Mouse (Mus musculus) cerebellum, postnatal 10 days (tissue): Measurements from ENCODE around the gene Vav1.
"Not testable (repeated sequence)": the region's sequence is repeated elsewhere in the genome, so short reads cannot be mapped to it uniquely, and the experiment has no call there.

Experiments used
- DNase-seq, 2 experiments: peaks; one replicate each; pipeline ENCODE4 v3.0.0; 2021; ENCODE audit warnings: mixed read lengths in 2 of 2

Vav1 gene

DNA sequence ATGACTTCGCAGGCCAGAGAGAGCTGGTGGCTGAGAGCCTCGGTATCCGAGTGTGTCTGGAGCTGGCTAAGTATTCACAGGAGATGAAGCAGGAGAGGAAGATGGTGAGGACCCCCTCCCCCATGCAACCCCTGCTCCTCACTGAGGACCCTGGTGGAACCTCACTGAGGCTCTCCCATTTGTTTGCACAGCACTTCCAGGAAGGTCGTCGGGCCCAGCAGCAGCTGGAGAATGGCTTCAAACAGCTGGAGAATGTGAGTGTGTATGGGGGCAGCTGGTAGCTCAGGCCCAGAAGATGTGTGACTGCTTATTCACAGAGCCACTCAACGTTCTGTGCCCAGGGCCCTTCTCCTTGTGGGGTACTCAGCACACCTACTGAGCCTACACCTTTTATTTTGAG, 25.6 kb upstream of the Vav1 start:
- no peak for DNase-seq

DNA sequence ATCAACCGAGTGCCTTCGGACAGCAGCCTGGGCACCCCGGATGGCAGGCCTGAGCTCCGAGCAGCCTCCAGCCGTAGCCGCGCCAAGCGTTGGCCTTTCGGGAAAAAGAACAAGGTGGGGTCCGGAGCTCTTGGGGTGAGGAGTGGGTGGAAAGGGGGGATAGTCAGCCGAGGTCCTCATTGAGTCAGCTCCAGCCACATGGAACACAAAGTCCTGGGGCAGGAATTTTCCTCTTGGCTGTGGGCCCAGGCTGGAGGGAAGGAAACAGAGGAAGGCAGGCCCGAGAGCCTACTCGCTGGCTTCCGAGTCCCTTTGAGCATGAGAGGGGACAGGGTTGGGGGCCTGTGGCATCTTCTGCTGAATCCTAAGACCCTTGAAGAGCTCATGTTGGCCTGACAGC, 23.5 kb upstream of the Vav1 start:
- DNase-seq, result no peak

DNA sequence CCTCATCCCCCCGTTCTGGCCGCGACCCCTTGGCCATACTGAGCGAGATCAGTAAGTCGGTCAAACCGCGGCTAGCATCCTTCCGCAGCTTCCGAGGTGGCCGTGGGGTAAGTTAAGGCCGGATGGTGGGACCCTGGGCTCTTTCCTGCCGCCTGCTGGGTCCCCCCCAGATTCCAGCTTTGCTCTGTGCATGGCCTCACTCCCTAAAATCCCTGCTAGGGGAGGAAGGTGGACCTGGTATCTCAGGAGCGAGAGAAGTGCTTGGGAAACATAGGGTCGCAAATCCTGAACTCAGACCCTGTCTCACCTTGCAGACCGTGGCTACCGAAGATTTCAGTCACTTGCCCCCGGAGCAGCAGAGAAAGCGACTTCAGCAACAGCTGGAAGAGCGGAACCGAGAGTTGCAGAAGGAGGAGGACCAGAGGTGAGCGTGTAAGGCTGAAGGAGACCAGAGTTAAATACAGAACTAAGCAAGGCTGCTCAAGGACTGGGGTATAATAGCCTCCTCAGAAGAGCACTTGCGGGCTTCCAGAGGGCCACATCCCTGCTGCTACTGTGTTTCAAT, 21.9 kb upstream of the Vav1 start:
- DNase-seq, result no peak

- DNase-seq, result no peak
These were observed 20.7 kb upstream of the Vav1 start for GRCm38 (mm10) chr17:57258191-57258590.

- DNase-seq, result no peak
These were observed 19.2 kb upstream of the Vav1 start for GRCm38 (mm10) chr17:57259742-57260141.

DNA sequence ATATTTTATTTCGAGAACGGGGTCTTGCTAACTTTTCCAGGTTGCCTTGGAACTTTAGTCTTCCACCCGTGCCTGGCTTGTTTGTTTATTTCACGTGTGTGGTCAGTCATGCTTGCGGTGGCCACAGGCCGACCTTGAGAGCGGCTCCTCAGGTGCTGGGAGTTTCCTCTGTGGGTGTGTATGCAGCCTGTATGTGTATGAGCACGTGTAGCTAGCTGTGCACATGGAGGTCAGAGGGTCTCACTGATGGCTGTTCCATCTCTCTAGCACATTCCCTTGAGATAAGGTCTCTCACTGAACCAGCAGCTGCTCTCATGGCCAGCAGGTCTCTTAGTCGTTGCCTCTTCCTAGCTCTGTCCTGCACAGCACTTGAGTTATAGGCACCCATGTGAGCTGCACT, 18.5 kb upstream of the Vav1 start:
- no peak for DNase-seq

DNA sequence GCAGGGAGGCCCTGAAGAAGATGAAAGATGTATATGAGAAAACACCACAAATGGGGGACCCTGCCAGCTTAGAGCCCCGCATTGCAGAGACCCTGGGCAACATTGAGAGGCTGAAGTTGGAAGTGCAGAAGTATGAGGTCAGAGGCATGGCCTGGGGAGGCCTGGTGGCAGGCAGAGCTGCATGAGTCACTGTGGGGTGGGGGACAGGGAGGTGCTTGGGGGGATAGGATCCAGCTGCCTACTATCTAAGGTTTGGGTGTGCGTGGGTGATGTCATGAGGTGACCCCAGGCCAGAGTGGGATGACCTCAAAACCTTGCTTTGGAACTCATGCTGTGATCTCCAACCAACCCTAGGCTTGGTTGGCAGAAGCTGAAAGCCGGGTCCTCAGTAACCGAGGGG, 17.6 kb upstream of the Vav1 start:
- DNase-seq, result no peak

DNA sequence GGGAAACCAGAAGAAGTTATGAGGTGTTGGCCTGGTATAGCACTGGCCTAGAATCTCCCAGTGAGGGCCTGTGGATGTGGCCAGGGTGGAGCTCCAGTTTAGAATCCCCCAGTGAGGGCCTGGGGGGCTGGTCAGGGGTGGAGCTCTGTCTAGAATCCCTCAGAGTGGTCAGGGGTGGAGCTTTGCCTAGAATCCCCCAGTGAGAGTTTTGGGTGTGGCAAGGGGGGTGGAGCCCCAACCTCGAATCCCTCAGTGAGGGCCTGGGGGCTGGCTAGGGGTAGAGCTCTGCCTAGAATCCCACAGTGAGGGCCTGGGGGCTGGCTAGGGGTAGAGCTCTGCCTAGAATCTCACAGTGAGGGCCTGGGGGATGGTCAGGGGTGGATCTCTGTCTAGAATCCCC, 17.1 kb upstream of the Vav1 start:
- no peak for DNase-seq

DNA sequence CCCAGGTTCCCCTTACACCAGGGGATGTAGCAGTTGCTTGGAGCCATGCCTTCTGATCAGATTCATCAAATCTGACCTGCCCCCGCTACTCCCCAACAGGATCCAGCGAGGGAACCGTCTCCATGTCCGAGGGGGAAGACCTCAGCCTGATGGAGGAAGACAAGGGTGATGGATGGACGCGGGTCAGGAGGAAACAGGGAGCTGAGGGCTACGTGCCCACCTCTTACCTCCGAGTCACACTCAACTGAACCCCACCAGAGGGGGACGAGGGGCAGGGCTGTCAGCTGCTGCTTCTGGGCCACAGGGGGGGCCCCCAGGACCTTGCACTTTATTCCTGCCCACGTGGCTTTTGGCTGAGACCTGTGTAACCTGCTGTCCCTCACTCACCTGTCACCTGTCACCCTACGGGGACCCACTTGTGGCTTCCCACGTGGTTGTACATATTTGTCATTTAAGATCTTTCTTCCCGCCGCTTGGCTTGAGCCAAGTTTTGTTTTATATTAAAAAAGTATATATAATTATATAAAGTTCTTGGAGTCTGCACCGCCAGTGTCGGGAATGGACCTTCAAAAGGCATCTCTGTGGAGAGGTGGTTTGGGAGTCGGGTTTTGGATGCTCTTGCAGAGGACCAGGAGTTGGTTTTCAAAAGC, 15.9 kb upstream of the Vav1 start:
- no peak for DNase-seq

GRCm38 (mm10) chr17:57264164-57264563, 14.7 kb upstream of the Vav1 start:
- DNase-seq, result no peak

DNA sequence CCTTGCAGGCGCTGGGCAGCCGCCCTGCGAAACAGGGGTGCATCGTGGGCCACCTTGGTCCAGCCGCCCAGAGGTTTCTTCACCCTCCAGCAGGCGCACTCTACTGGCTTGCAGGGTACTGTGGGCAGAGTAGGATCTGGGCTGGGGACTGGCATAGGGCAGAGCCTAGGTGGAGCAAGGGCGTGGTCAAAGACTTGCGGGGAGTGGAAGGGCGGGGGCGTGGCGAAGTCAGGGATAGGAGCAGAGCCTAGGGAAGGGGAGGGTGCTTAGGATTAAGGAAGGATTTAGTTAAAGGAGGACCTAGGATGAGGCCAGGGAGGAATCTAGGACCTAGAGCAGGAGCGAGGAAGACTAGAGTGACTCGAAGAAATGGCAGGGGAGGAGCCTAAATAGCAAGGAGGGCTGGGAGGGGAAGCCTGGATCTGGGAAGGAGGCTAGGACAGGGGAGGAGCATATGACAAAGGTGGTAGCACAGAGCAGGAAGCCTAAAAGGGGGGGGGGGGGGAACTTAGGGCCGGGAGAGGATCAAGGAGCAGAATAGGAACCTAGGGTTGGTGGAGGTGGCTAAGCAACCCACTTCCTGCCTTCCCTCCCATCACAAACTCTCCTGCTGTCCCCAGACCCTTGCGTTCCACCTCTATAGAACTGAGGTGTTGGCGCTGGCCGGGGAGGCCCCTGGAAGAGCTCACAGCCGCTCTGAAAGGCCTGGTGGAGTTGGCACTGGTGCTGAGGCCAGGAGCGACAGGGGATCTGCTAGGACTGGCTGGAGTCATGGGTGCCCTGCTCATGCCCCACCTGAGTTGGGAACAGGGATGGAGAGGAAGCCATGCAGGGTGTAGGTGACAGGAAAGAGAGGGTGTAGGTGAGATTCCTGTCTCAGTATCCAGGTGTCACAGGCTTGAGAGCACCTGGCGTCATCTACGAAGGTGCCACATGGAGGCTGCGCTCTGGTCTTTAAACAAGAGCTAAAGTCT, 13.6 kb upstream of the Vav1 start:
- peak; percentile 69 to 81 for DNase-seq

DNA sequence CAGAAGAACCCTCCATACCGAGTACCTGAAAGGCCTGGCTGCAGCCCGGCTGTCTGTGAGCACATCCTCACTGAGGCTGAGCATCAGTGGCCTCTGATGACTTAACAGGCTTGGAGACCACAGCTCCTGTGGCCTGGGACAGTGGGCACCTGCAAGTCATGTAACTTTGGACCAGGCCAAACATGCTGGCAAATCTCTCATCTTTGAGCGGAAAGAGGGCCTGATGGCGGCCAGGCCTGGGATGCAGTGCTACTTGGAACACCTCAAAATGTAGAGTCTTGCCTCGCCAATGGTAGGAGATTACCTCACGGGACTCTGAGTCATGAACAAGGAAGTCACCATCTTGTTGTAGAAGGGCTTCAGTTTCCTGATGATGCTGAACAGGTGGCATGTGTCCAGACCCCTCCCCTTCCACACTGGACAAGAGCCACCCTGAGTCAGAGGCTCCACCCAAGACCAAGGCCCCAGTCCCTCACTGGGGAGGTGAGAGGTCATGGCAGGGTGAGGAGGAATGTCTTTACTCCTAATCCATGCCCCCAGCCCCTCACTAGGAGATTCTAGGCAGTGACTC, 11.3 kb upstream of the Vav1 start:
- no peak for DNase-seq

- no peak for DNase-seq
These were observed 7.6 kb upstream of the Vav1 start for GRCm38 (mm10) chr17:57271301-57271700.

- no peak for DNase-seq
These were observed 5.1 kb upstream of the Vav1 start for GRCm38 (mm10) chr17:57273846-57274245.

- DNase-seq, result peak in 1 of 2 experiments; percentile 21
These were observed 4.2 kb upstream of the Vav1 start for GRCm38 (mm10) chr17:57274686-57275085.

DNA sequence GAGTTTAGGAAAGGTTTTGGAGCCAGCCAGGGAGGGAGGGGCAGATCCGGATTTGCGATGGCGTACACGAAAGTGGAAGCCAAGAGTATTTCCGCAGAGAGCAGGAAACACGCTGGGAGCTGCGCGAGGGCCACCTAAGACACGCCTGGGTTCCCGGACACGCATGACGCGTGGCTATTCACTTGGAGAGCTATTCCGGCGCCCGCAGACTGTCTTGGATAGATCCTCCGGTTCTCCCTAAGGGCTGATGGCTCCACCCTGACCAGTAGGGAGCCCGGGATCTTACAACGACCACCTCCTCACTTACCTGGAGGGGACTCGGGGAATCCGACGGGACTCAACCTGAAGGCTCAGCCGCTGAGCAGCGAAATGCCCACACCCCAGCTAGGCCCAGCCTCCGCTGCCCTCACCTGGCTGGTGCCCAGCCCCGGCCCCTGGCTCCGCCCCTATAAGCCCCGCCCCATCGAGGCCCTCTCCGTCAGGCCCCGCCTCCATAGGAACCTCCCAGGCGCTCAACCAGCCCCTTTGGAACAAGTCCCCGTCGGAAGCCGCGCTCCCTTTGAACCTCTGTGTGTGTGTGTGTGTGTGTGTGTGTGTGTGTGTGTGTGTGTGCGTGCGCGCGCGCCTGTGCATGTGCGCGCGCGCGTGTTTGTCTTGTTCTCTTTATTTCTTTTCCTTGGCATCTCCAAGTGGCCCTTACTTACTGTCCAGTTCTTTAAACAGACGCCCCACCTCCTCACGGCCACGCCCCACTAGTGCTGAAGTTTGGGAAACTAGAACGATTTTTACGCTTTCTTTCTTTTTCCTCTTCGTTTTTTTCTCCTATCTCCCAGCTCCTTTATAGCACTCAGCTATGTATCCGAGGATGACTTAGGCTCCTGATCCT, 3.5 kb upstream of the Vav1 start:
- DNase-seq, result peak; percentile 87 to 88

GRCm38 (mm10) chr17:57275997-57276351, 2.9 kb upstream of the Vav1 start:
- DNase-seq, result peak; percentile 28 to 40

DNA sequence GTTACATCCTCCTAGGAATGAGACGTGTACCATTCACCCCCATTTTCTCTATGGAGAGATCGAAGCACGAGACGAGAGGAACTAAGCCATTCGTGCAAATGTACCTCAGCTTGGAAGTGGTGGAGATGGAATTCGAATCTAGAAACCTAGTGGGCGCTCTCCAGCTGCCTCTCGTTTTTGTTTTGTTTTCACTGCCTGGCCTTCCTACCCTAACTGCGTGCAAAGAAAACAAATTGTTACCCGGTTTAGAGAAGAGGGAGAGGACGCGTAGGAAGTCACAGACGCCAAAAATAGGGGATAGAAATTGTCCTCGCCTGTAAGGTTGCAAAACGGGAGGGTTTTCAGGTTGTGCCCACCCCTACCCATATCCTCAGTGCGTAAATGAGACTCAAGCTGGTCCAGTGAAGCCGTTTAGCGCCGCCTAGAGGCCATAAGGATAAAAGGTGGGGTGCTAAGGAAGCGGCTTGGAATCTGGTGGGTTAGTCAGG, 2.2 kb upstream of the Vav1 start:
- DNase-seq, result peak; percentile 86 to 87

GRCm38 (mm10) chr17:57277598-57278261, 1.2 kb upstream of the Vav1 start:
- DNase-seq, result not testable (repeated sequence)

- DNase-seq, result no peak
These were observed 363 bp upstream of the Vav1 start for GRCm38 (mm10) chr17:57278537-57278936.

DNA sequence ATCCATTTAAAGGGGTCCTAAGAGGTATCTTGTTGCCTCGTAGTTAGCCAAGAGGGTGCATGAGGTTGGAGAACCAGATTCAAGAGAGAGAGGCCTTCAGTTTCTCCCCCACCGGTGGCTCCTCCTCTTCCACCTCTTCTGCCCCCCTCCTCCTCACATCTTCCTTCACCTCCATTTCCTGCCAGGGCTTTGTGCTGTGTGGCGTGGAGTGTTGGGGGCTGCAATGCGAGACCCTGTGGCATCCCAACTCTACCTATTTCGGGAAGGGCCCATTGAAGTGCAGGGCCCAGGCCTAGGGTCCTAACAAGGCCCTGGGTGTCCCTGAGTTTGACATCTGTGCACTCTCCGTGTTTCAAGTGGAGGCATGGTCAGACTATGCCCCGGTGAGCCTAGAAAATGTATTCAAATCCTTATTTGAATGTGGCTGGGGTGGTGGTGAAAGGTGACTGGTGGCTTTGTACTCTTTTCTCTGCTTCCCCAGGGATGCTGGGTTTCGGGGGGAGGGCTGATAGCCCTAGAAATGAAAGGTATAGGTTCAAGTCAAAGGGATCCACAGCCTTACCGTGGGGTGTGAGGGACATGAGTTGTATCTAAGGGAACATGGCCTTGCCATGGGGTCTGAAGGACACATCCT, 808 bp downstream of the Vav1 start:
- no peak for DNase-seq
